Comparison of ENCODE assay signal across 16 mouse cellular contexts in genomic region chr14:98827490-98827889, GRCm38 (mm10).
"Had no signal": no experiment of that assay in that cellular context is flagged by ENCODE, and none has a peak within 500 bp of the region (broad histone marks: within the 10 kb centered on the region; RNA-seq: fewer than 3 reads in every experiment).

No protein-coding gene starts in this region.

- DNase-seq: kidney, adult 2 months; kidney, postnatal 25 days; layer of hippocampus, postnatal 36 days; liver, embryonic 13.5 days; lung, adult 2 months; right cerebral cortex, postnatal 25 days; spleen, adult 18-20 months; thymus, adult 18-20 months; thymus, postnatal 36 days had no signal

- H3K4me3 ChIP-seq: left cerebral cortex, adult 2 months; liver, embryonic 13.5 days; midbrain, embryonic 12.5 days; midbrain, embryonic 15.5 days; neural tube, embryonic 13.5 days; stomach, embryonic 15.5 days had no signal

- H3K27me3 ChIP-seq: liver, embryonic 13.5 days; midbrain, embryonic 12.5 days; midbrain, embryonic 15.5 days; neural tube, embryonic 13.5 days; stomach, embryonic 15.5 days had no signal

- H3K36me3 ChIP-seq: liver, embryonic 13.5 days; midbrain, embryonic 12.5 days; midbrain, embryonic 15.5 days; neural tube, embryonic 13.5 days; stomach, embryonic 15.5 days had no signal

- H3K9me3 ChIP-seq: liver, embryonic 13.5 days; midbrain, embryonic 12.5 days; midbrain, embryonic 15.5 days; neural tube, embryonic 13.5 days; stomach, embryonic 15.5 days had no signal

- H3K27ac ChIP-seq: left cerebral cortex, adult 2 months; liver, embryonic 13.5 days; macrophage; midbrain, embryonic 12.5 days; midbrain, embryonic 15.5 days; neural tube, embryonic 13.5 days; stomach, embryonic 15.5 days had no signal

- ATAC-seq: intestine, embryonic 16.5 days; midbrain, embryonic 15.5 days had no signal

- H3K9ac ChIP-seq: liver, embryonic 13.5 days; midbrain, embryonic 12.5 days; midbrain, embryonic 15.5 days; neural tube, embryonic 13.5 days; stomach, embryonic 15.5 days had no signal

- H3K4me1 ChIP-seq: liver, embryonic 13.5 days; midbrain, embryonic 15.5 days; stomach, embryonic 15.5 days had no signal

- H3K4me2 ChIP-seq: liver, embryonic 13.5 days; midbrain, embryonic 12.5 days; midbrain, embryonic 15.5 days; neural tube, embryonic 13.5 days; stomach, embryonic 15.5 days had no signal
